In genomic region chr11:86920111-86921080, GRCm38 (mm10) we compare ENCODE assay signal across 9 mouse cellular contexts.
A peak's percentile ranks its signal among the peaks of the same experiment; 100 is the strongest.
DNase-seq lines count a peak whose midpoint lies in the region; ATAC-seq lines count a peak whose summit lies in the region.
"Had no signal": no experiment of that assay in that cellular context is flagged by ENCODE, and none has a peak within 500 bp of the region (broad histone marks: within the 10 kb centered on the region; RNA-seq: fewer than 3 reads in every experiment).

No protein-coding gene starts in this region.

- H3K9ac ChIP-seq in heart, embryonic 13.5 days, result peak overlapping the region; percentile 64
- H3K9ac ChIP-seq: liver, embryonic 15.5 days had no signal

- H3K4me3 ChIP-seq in heart, embryonic 13.5 days, result no peak overlapping the region
- H3K4me3 ChIP-seq: liver, embryonic 15.5 days had no signal

- H3K4me1 ChIP-seq in heart, embryonic 13.5 days, result peaks cover 73% of the 10 kb centered on the region

- H3K4me2 ChIP-seq in heart, embryonic 13.5 days, result peak overlapping the region; percentile 37
- H3K4me2 ChIP-seq: liver, embryonic 15.5 days had no signal

- H3K9me3 ChIP-seq in heart, embryonic 13.5 days, result no peaks in the 10 kb centered on the region
- H3K9me3 ChIP-seq: liver, embryonic 15.5 days had no signal

- 28% methylated on average over 20 of the region's 20 CpGs for WGBS in heart, embryonic 13.5 days

- H3K36me3 ChIP-seq in heart, embryonic 13.5 days, result no peaks in the 10 kb centered on the region
- H3K36me3 ChIP-seq: liver, embryonic 15.5 days had no signal

- peak; percentile 84 for DNase-seq in 3T3-L1 (ENCODE audit: low read depth, low spot score)
- DNase-seq in NIH3T3 (ENCODE audit: low read depth), result peak; percentile 72
- peak; percentile 19 to 59 for DNase-seq in kidney, postnatal 25 days
- DNase-seq in ovary, adult 18-20 months (ENCODE audit: low spot score), result no peak
- no peak for DNase-seq in ovary, postnatal 14 days (ENCODE audit: low spot score)

- peak; percentile 40 for ATAC-seq in common myeloid progenitor, adult 5-6 weeks (replicated peaks; ENCODE audit: low read depth, poor library complexity, severe bottlenecking)
- ATAC-seq in heart, embryonic 13.5 days (ENCODE audit: extremely low read depth, insufficient number of reproducible peaks, low FRiP score, low TSS enrichment), result peak; percentile 38
- peak; percentile 50 for ATAC-seq in megakaryocyte progenitor cell, adult 5-6 weeks (replicated peaks; ENCODE audit: poor library complexity)

- peak overlapping the region; percentile 93 for H3K27ac ChIP-seq in heart, embryonic 13.5 days (replicated peaks)
- H3K27ac ChIP-seq: liver, embryonic 15.5 days had no signal

- H3K27me3 ChIP-seq in heart, embryonic 13.5 days (replicated peaks), result no peaks in the 10 kb centered on the region
- H3K27me3 ChIP-seq: liver, embryonic 15.5 days had no signal

Comparison
In these comparisons a context has a peak if more than half of its experiments do, and no peak if none do; other contexts are left out.
1. DNase-seq: peak in 3T3-L1 (single experiment), NIH3T3 (single experiment) and kidney, postnatal 25 days (2 of 2); none in ovary, adult 18-20 months (single experiment) and ovary, postnatal 14 days (single experiment).
2. Peak in every context shown above with its lines, with median percentiles within 50 percentile points of each other: ATAC-seq.